Mouse (Mus musculus) cerebellum, postnatal 25 days (tissue): ENCODE measurements around the gene Gm45713.

Source experiments
- DNase-seq, 2 experiments: peaks; one replicate each; pipeline ENCODE4 v3.0.0; 2021; ENCODE audit warnings: mixed read lengths in 2 of 2

Gm45713 gene

GRCm38 (mm10) chr7:45095367-45095766 lies 40.7 kb downstream of the Gm45713 start:
- DNase-seq, result no peak

- DNase-seq, result no peak
Observed at GRCm38 (mm10) chr7:45094121-45094520, 41.9 kb downstream of the Gm45713 start.

GRCm38 (mm10) chr7:45093516-45093905 lies 42.5 kb downstream of the Gm45713 start:
- no peak for DNase-seq

- DNase-seq, result no peak
Observed at GRCm38 (mm10) chr7:45092828-45093515, 43.1 kb downstream of the Gm45713 start.

GRCm38 (mm10) chr7:45092048-45092447 lies 44.0 kb downstream of the Gm45713 start, which contains the start of gene Rcn3:
TSS of gene Rcn3 (minus strand) at chr7:45092221.
- DNase-seq, result peak in 1 of 2 experiments; percentile 62

GRCm38 (mm10) chr7:45091001-45091990 lies 44.7 kb downstream of the Gm45713 start:
- no peak for DNase-seq

GRCm38 (mm10) chr7:45090251-45090977 lies 45.6 kb downstream of the Gm45713 start:
- no peak for DNase-seq

- DNase-seq, result no peak
Observed at GRCm38 (mm10) chr7:45088597-45088996, 47.4 kb downstream of the Gm45713 start.

GRCm38 (mm10) chr7:45086084-45086483 lies 49.9 kb downstream of the Gm45713 start:
- no peak for DNase-seq

GRCm38 (mm10) chr7:45083300-45083890 lies 52.6 kb downstream of the Gm45713 start:
- no peak for DNase-seq

GRCm38 (mm10) chr7:45082401-45083299 lies 53.4 kb downstream of the Gm45713 start:
- DNase-seq, result no peak

GRCm38 (mm10) chr7:45081016-45081415 lies 55.0 kb downstream of the Gm45713 start:
- no peak for DNase-seq

- DNase-seq, result peak; percentile 92 to 94
Observed at GRCm38 (mm10) chr7:45079856-45080255, 56.2 kb downstream of the Gm45713 start.

- peak; percentile 74 to 85 for DNase-seq
Observed at GRCm38 (mm10) chr7:45078513-45078912, 57.5 kb downstream of the Gm45713 start.

GRCm38 (mm10) chr7:45077829-45078228 lies 58.2 kb downstream of the Gm45713 start:
- DNase-seq, result no peak

- no peak for DNase-seq
Observed at GRCm38 (mm10) chr7:45077322-45077721, 58.7 kb downstream of the Gm45713 start.

GRCm38 (mm10) chr7:45076501-45076900 lies 59.5 kb downstream of the Gm45713 start:
- no peak for DNase-seq
